Mouse (Mus musculus) monocyte, adult 59 days (primary cell): Measurements from ENCODE around the gene Rab38. TPM values are rescaled to one million over a fixed set of nuclear protein-coding genes. Genes with fewer than 3 reads are reported as not detected.

Source experiments
- total RNA-seq, 2 experiments: library from RNA; stranded (reverse); gene quantifications; one replicate each; pipeline ENCODE4 v1.2.4; 2023

Gene Rab38
- 1 to 10 TPM; 3.3 TPM for total RNA-seq

GRCm38 (mm10) chr7:88429786-88430691 lies at the start of gene Rab38:
Gene Rab38 (plus strand): TSS chr7:88430273.

Other genes with a start within 250 kb of the Rab38 start
- gene Ctsc, start 152.2 kb upstream of the Rab38 start, total RNA-seq: 100 to 1,000 TPM; 514 to 605 TPM